Mouse (Mus musculus) G1E (cell line): ENCODE measurements around the gene Gm16253.

Experiments used
- CTCF ChIP-seq: IDR thresholded peaks from 2 replicates; pipeline ENCODE4 v1.5.1; 2012; ENCODE audit warnings: low read depth, low read length, inconsistent platforms, mixed read lengths
- GATA1 ChIP-seq: IDR thresholded peaks from 2 replicates; pipeline ENCODE4 v1.6.1; 2012; ENCODE audit warnings: borderline replicate concordance, low read length, inconsistent platforms, mixed read lengths
- POLR2AphosphoS5 ChIP-seq: IDR thresholded peaks from 2 replicates; pipeline ENCODE4 v1.6.1; 2012; ENCODE audit warnings: low read depth, low read length, inconsistent platforms; ENCODE audit not compliant: insufficient replicate concordance

GRCm38 (mm10) chr3:96598156-96599068, 21.6 kb downstream of the Gm16253 start:
- TF ChIP-seq CTCF (no peak), GATA1 (no peak), POLR2AphosphoS5 (no peak)
